23 mouse cellular contexts compared by ENCODE assay signal in genomic region chr13:119328731-119329130, GRCm38 (mm10).
"Had no signal": no experiment of that assay in that cellular context is flagged by ENCODE, and none has a peak within 500 bp of the region (broad histone marks: within the 10 kb centered on the region; RNA-seq: fewer than 3 reads in every experiment).

No protein-coding gene starts in this region.

- ATAC-seq: forebrain, postnatal 0 days; hindbrain, postnatal 0 days; intestine, postnatal 0 days had no signal

- H3K4me1 ChIP-seq: heart, embryonic 13.5 days; heart, embryonic 15.5 days; hindbrain, embryonic 13.5 days; hindbrain, embryonic 15.5 days; limb, embryonic 10.5 days; limb, embryonic 12.5 days had no signal

- DNase-seq: forebrain, postnatal 0 days; gastrocnemius, postnatal 14 days; gastrocnemius, postnatal 36 days; heart, adult 11 months; heart, adult 2 months; heart, postnatal 14 days; heart, postnatal 36 days; kidney, adult 18-20 months; kidney, adult 8-10 months; kidney, postnatal 10 days; kidney, postnatal 25 days; kidney, postnatal 4 days had no signal

- H3K36me3 ChIP-seq: heart, embryonic 15.5 days; hindbrain, embryonic 13.5 days; hindbrain, embryonic 15.5 days; limb, embryonic 12.5 days had no signal

- H3K9me3 ChIP-seq: heart, embryonic 13.5 days; heart, embryonic 15.5 days; hindbrain, embryonic 13.5 days; hindbrain, embryonic 15.5 days; limb, embryonic 10.5 days; limb, embryonic 12.5 days had no signal

- H3K4me2 ChIP-seq: heart, embryonic 11.5 days; heart, embryonic 13.5 days; heart, embryonic 15.5 days; hindbrain, embryonic 13.5 days; hindbrain, embryonic 15.5 days; limb, embryonic 12.5 days had no signal

- H3K4me3 ChIP-seq: heart, adult 2 months; heart, embryonic 13.5 days; heart, embryonic 15.5 days; hindbrain, embryonic 13.5 days; hindbrain, embryonic 15.5 days; layer of hippocampus, adult 2 months; left cerebral cortex, adult 2 months; limb, embryonic 10.5 days; limb, embryonic 12.5 days had no signal

- H3K27ac ChIP-seq: heart, adult 2 months; heart, embryonic 13.5 days; heart, embryonic 15.5 days; hindbrain, embryonic 13.5 days; hindbrain, embryonic 15.5 days; hindbrain, postnatal 0 days; layer of hippocampus, adult 2 months; left cerebral cortex, adult 2 months; limb, embryonic 10.5 days; limb, embryonic 12.5 days had no signal

- H3K27me3 ChIP-seq: heart, embryonic 13.5 days; heart, embryonic 15.5 days; hindbrain, embryonic 13.5 days; hindbrain, embryonic 15.5 days; limb, embryonic 12.5 days had no signal

- H3K9ac ChIP-seq: forebrain, postnatal 0 days; heart, embryonic 13.5 days; heart, embryonic 15.5 days; hindbrain, embryonic 13.5 days; hindbrain, embryonic 15.5 days; limb, embryonic 12.5 days had no signal
